Mouse (Mus musculus) cerebellum, adult 2 months (tissue): ENCODE measurements around the gene Cltc.

Source experiments
- CTCF ChIP-seq: fragments of 200-500 bp; IDR thresholded peaks from 2 replicates; pipeline ENCODE4 v1.5.1; 2011; ENCODE audit warnings: low read depth, mild to moderate bottlenecking, control low read depth, low read length, moderate library complexity, borderline replicate concordance; ENCODE audit not compliant: insufficient read depth
- POLR2A ChIP-seq: fragments of 200-500 bp; IDR thresholded peaks from 2 replicates; pipeline ENCODE4 v1.6.1; 2011; ENCODE audit warnings: low read length, control low read depth, borderline replicate concordance; ENCODE audit not compliant: insufficient read depth

- TF ChIP-seq CTCF: no peak
- no peak for TF ChIP-seq POLR2A
Measured at GRCm38 (mm10) chr11:86682861-86683260, 74.5 kb downstream of the Cltc start.
